Mouse (Mus musculus) limb, embryonic 11.5 days (tissue): ENCODE measurements around the gene Prdm13. TPM values are rescaled to one million over a fixed set of nuclear protein-coding genes. Genes with fewer than 3 reads are reported as not detected.

Experiments
- ATAC-seq: fragments of 200-750 bp; cut with Nextera tagmentation; 2 replicates; pipeline ENCODE4 v1.8.0; 2017; ENCODE audit warnings: low read depth; ENCODE audit not compliant: insufficient number of reproducible peaks, low FRiP score, low TSS enrichment
- DNase-seq: peaks from one replicate; pipeline ENCODE4 v3.0.0-alpha.2; 2015; ENCODE audit warnings: low spot score
- H3K27ac ChIP-seq: fragments of 300-500 bp; sonication (generic); replicated peaks from 2 replicates; pipeline ENCODE4 v1.5.1; 2014; ENCODE audit warnings: low read depth, mild to moderate bottlenecking, low read length
- H3K27me3 ChIP-seq: fragments of 300-500 bp; sonication (generic); 2 replicates; pipeline ENCODE4 v1.6.1; 2014; ENCODE audit warnings: mild to moderate bottlenecking, low read length, mixed read lengths; ENCODE audit not compliant: control insufficient read depth, insufficient read depth
- H3K36me3 ChIP-seq: fragments of 300-500 bp; sonication (generic); 2 replicates; pipeline ENCODE4 v1.6.1; 2014; ENCODE audit warnings: mild to moderate bottlenecking, low read length, moderate library complexity, mixed read lengths; ENCODE audit not compliant: control insufficient read depth, insufficient read depth
- H3K4me1 ChIP-seq: fragments of 300-500 bp; sonication (generic); 2 replicates; pipeline ENCODE4 v1.6.1; 2014; ENCODE audit warnings: low read length, mixed read lengths; ENCODE audit not compliant: control insufficient read depth, insufficient read depth
- H3K4me2 ChIP-seq: fragments of 300-500 bp; sonication (generic); 2 replicates; pipeline ENCODE4 v1.6.1; 2014; ENCODE audit warnings: low read depth, mild to moderate bottlenecking, moderate library complexity; ENCODE audit not compliant: severe bottlenecking
- H3K4me3 ChIP-seq: fragments of 300-500 bp; sonication (generic); 2 replicates; pipeline ENCODE4 v1.5.1; 2014; ENCODE audit warnings: low read depth, low read length
- H3K9ac ChIP-seq: fragments of 300-500 bp; sonication (generic); 2 replicates; pipeline ENCODE4 v1.6.1; 2014; ENCODE audit warnings: mild to moderate bottlenecking, low read length
- H3K9me3 ChIP-seq: fragments of 300-500 bp; sonication (generic); 2 replicates; pipeline ENCODE4 v1.6.1; 2016; ENCODE audit warnings: low read length; ENCODE audit not compliant: control insufficient read depth
- WGBS: fragments of 180-500 bp; shearing (Covaris S2); extraction: QIAGEN DNeasy Blood & Tissue Kit; methylation state at CpG from one replicate; pipeline ENCODE4 v1.1.7; 2014; 5-methylcytosine and 5-hydroxymethylcytosine counted together
- polyA plus RNA-seq: library from polyadenylated mRNA; unstranded; fragments of >200 nt; fragmentation: Nextera tagmentation; extraction: Ambion mirVana; gene quantifications from 2 replicates; pipeline ENCODE4 v1.2.1, GENCODE M21; 2014

Gene Prdm13
- polyA plus RNA-seq, 1 experiment from 2014 or later, result not detected

DNA sequence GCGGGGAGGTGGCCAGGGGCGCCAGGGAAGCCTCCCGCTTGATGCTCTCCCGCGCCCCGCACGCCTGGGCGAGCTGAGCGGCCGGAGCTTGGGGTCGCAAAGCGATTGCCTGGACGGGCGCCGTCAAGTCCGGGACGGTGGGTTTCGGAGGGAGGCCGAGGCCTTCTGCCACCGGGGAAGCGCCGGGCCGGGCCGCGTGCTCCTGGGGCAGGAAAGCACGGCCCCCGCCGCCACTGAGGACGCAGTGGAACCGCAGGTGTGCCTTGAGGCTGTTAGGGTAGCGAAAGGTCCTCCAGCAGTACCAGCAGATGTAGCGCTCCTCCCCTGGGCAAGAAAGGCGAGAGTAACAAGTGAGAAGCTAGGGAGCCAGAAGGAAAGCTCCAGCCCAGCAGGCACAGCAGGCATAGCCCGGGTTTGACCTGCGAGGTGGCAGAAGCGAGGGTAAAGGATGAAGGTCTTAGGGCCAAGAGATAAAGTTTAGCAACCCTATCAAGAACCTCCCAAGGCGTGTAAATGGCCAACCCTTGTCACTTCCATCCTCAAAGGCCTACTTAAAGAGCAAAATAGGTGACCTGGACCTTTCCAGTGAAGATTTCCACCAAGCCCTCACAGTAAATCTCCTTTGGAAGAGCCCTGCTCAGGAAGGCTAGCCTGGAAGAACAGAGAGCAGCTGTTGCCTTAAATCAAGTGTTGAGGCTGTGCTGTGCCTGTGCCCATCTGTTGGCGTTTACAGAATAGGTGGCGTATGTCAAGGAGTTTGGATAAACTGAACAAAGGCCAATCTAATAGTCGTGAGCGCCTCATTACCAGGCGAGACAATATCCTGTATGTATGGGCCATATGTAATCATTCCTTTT lies 5.9 kb downstream of the Prdm13 start:
- peaks cover 84% of the 10 kb centered on the region for H3K27me3 ChIP-seq
- DNase-seq (no peak), ATAC-seq (0 out of 2 replicates have a peak, but pooled peaks have one; percentile 15)
- WGBS, result 2% methylated on average over 42 of the region's 42 CpGs
- H3K9me3 ChIP-seq, result no peaks in the 10 kb centered on the region
- peak overlapping the region; percentile 28 for H3K4me3 ChIP-seq
- no peak overlapping the region for H3K27ac ChIP-seq
- H3K9ac ChIP-seq, result no peak overlapping the region
- no peaks in the 10 kb centered on the region for H3K36me3 ChIP-seq
- H3K4me1 ChIP-seq, result no peaks in the 10 kb centered on the region; the same call in 1 of the 2 replicates
- H3K4me2 ChIP-seq, result peak overlapping the region; percentile 50

DNA sequence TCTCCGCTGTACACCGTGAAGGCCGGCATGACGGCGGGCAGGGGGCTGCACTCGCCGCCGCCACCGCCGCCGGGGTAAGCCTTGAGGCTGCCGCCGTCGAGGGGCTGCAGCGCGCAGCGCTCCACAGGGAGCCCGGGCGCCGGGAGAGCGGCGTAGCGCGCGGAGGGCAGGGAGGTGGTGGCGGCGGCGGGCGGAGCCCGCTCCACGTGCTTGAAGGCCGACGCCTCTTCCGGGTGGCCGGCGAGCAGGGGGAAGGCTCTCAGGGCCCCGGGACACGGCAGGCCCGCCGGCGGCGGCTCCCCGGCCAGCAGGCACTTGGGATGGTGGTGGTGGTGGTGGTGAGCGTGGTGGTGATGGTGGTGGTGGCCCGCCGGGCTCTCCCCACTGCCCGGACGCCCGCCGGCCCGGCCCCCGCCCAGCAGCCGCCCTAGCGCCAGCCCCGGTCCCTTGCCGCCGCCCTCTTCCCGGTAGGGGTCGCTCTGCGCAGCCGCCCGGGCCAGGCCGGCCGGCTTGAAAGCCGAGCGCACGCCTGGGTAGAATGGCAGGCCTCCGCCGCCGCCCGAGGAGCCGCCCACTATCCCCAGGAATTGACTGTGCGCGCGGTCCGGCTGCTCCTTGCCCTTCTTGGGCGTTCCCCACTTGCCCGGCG lies 6.7 kb downstream of the Prdm13 start:
- peak; percentile 76 for DNase-seq
- Histone ChIP-seq H3K9me3 (no peaks in the 10 kb centered on the region), H3K27me3 (peaks cover 81% of the 10 kb centered on the region), H3K27ac (no peak overlapping the region), H3K4me3 (peak overlapping the region; percentile 28), H3K4me1 (no peaks in the 10 kb centered on the region; the same call in 1 of the 2 replicates), H3K9ac (no peak overlapping the region), H3K36me3 (no peaks in the 10 kb centered on the region), H3K4me2 (peak overlapping the region; percentile 50)
- 0% methylated on average over 45 of the region's 79 CpGs for WGBS
- ATAC-seq, result peak; percentile 67

DNA sequence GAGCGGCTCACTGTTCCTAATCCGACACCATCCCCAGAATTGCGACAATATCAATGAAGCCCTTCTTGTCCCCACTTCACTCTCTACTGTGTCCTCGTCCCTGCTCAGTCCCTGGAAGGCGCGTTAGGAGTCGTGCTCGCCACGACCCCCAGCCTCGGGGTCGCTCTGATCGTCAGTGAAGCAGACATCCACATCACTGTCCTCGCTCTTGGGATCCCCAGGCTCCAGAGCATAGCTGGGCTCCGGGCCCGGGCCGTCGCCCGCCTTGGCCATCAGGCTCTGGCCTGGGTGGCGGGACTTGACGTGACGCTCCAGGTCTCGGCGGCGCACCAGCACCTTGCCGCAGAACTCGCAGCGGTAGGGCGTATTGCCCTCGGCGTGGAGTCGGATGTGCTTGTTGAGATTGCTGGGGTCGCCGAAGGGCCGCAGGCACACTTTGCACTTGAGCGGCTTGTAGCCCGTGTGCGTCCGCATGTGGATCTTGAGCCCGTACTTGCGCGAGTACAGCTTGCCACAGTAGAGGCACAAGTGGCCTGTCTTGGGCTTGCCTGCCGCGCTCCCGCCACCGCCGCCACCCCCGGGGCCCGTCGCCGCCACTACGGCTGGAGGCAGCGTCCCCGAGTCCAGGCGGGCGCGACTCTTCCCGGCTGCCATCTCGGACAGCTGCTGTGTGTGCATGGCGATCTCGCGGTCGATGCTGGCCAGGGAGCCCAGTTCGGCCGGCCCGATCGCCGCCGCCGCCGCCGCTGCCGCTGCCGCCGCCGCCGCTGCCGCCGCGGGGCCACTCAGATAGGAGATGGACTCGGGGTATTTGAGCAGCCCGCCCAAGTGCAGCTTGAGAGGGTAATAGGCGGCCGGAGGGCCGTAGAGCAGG lies 7.4 kb downstream of the Prdm13 start:
- H3K9ac ChIP-seq, result no peak overlapping the region
- H3K9me3 ChIP-seq, result no peaks in the 10 kb centered on the region
- peak; percentile 64 for DNase-seq
- peaks cover 76% of the 10 kb centered on the region for H3K27me3 ChIP-seq
- under 1% methylated on average over 84 of the region's 84 CpGs for WGBS
- H3K4me3 ChIP-seq, result peak overlapping the region; percentile 28
- H3K27ac ChIP-seq, result no peak overlapping the region
- ATAC-seq, result peak; percentile 9; the same call in 1 of the 2 replicates
- peak overlapping the region; percentile 50 for H3K4me2 ChIP-seq
- no peaks in the 10 kb centered on the region; the same call in 1 of the 2 replicates for H3K4me1 ChIP-seq
- no peaks in the 10 kb centered on the region for H3K36me3 ChIP-seq

DNA sequence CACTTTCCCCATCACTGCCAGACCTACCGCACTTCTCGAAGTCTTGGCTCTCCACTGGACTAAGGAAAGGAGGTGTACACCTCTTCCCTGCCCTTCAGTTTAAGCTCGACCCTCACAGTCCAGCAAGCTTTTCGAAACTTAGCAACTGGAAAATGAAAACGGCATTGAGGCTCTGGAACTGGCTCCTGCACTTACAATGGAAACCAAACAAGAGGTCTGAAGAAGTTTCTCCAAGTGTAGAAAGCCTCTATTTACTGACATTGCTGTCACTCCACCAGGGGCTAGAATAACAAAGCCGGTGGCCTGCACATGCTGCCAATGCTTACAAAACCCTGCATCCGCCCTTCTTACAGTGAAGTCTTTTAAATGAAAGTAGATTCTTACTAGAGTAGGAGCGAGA lies 11.1 kb downstream of the Prdm13 start:
- H3K4me3 ChIP-seq, result no peak overlapping the region
- peaks cover 50% of the 10 kb centered on the region for H3K27me3 ChIP-seq
- H3K9me3 ChIP-seq, result no peaks in the 10 kb centered on the region
- H3K27ac ChIP-seq, result no peak overlapping the region
- H3K36me3 ChIP-seq, result no peaks in the 10 kb centered on the region
- no peak for ATAC-seq
- WGBS, result 6% methylated on average over 8 of the region's 8 CpGs
- no peak overlapping the region for H3K9ac ChIP-seq
- peak; percentile 29 for DNase-seq
- H3K4me2 ChIP-seq, result no peak overlapping the region
- H3K4me1 ChIP-seq, result no peaks in the 10 kb centered on the region; the same call in 1 of the 2 replicates

DNA sequence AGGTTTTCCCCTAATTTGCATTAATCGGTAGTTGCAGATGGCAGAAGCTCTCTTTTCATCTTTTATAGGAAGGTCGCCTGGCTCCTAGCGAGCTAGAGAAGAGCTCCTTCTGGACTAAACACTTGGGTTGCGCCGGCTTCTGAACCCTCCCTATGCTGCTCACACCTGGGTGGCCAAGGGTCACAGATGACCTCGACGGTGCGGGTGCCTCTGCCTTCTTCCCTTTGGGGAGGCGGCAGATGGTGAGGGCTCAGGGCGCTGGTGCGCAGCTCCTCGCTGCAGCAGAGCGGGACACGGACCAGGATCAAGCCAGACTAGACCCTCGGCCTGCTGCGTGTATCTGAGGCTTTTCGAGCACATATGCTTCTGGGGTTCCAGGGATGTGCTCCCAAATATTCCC lies 11.7 kb downstream of the Prdm13 start:
- Histone ChIP-seq H3K36me3 (no peaks in the 10 kb centered on the region), H3K4me1 (no peaks in the 10 kb centered on the region; the same call in 1 of the 2 replicates), H3K27ac (no peak overlapping the region), H3K27me3 (peaks cover 43% of the 10 kb centered on the region), H3K4me3 (no peak overlapping the region), H3K4me2 (no peak overlapping the region), H3K9me3 (no peaks in the 10 kb centered on the region), H3K9ac (no peak overlapping the region)
- DNase-seq, result no peak
- ATAC-seq, result no peak
- WGBS, result 1% methylated on average over 17 of the region's 17 CpGs

DNA sequence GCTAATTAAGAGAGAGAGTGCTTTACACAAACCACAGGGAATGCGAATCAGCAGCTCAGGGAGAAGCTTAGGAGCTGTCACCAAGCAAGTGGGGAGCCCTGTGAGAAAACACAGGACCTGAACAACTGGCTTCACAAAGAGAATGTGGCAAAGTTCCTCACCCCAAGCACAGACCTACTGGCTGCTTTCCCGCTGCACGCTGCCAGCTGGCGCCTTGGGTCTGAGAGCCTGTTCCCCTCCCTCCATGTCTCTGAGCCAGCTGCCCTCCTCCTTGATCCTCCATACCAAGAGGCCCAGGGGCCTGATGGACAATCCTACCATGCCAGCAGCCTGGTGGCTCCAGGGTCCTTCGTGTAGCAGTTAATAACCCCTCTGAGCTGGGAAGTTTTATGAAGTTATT lies 19.8 kb downstream of the Prdm13 start:
- H3K9me3 ChIP-seq, result no peaks in the 10 kb centered on the region
- H3K4me3 ChIP-seq, result no peak overlapping the region
- H3K9ac ChIP-seq, result no peak overlapping the region
- DNase-seq, result no peak
- no peak for ATAC-seq
- H3K27ac ChIP-seq, result no peak overlapping the region
- WGBS, result 10% methylated on average over 5 of the region's 5 CpGs
- no peaks in the 10 kb centered on the region for H3K36me3 ChIP-seq
- H3K4me1 ChIP-seq, result no peaks in the 10 kb centered on the region
- H3K27me3 ChIP-seq, result no peaks in the 10 kb centered on the region; the same call in 1 of the 2 replicates
- no peak overlapping the region for H3K4me2 ChIP-seq

DNA sequence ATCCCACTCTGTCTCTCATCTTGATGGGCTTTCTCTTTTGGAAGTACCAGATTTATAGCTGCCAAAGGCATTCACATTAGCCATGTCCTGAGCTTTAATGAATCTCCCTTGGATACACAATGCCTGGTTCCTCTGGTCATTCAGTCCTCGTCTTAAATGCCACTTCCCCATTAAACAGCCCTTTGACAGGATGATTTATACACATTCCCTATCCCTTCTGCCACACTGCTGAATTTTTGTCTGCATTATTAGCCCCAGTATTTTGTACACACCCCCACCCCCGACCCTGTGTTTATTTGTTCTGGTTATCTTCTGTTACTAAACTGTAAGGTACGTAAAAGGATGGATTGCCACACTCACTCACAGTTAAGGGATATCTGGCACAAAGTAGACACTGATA lies 27.6 kb downstream of the Prdm13 start:
- Histone ChIP-seq H3K27ac (no peak overlapping the region), H3K9ac (no peak overlapping the region), H3K4me1 (no peaks in the 10 kb centered on the region), H3K4me2 (no peak overlapping the region), H3K4me3 (no peak overlapping the region), H3K9me3 (no peaks in the 10 kb centered on the region), H3K36me3 (no peaks in the 10 kb centered on the region), H3K27me3 (no peaks in the 10 kb centered on the region)
- DNase-seq, result no peak
- ATAC-seq, result no peak
- 56% methylated on average over 3 of the region's 3 CpGs for WGBS

DNA sequence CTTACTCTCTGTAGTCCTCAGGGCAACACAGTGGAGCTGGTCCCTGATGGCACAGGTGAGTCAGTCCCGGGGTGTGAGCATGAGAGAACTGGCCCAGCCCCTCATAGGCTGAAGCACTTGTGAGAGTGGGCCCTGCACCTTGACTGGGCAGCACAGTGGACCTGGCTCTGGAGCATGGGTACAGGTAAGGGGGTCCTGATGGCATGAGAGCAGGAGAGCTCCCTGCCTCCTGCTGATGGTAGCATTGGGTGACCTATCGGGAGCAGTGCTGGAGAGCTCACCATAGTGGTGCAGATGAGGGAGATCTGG lies 56.5 kb downstream of the Prdm13 start:
- WGBS, result 93% methylated on average over 2 of the region's 2 CpGs
- no peaks in the 10 kb centered on the region for H3K36me3 ChIP-seq
- no peak for DNase-seq
- ATAC-seq, result no peak
- no peaks in the 10 kb centered on the region for H3K27me3 ChIP-seq
- no peak overlapping the region for H3K27ac ChIP-seq
- no peaks in the 10 kb centered on the region for H3K4me1 ChIP-seq
- H3K9ac ChIP-seq, result no peak overlapping the region
- H3K9me3 ChIP-seq, result no peaks in the 10 kb centered on the region
- H3K4me2 ChIP-seq, result no peak overlapping the region
- H3K4me3 ChIP-seq, result no peak overlapping the region
